Mouse (Mus musculus) lung, adult 18-20 months (tissue): ENCODE measurements around the gene Gen1.

Experiments used
- DNase-seq, 2 experiments: peaks; one replicate each; pipeline ENCODE4 v3.0.0; 2022; ENCODE audit warnings: mixed read lengths in 2 of 2

The Gen1 gene

GRCm38 (mm10) chr12:11265382-11266281 is at the start of gene Gen1, which contains the start of gene Smc6:
TSS of gene Gen1 (minus strand) at chr12:11265801.
TSS of gene Smc6 (plus strand) at chr12:11265886.
- peak; percentile 96 to 97 for DNase-seq

- no peak for DNase-seq
These were observed 48.2 kb upstream of the Gen1 start for GRCm38 (mm10) chr12:11313840-11314239.

GRCm38 (mm10) chr12:11311106-11311505 is 45.5 kb upstream of the Gen1 start:
- DNase-seq = no peak

- no peak for DNase-seq
These were observed 41.4 kb upstream of the Gen1 start for GRCm38 (mm10) chr12:11306753-11307645.

GRCm38 (mm10) chr12:11300858-11301257 is 35.3 kb upstream of the Gen1 start:
- DNase-seq = no peak

- DNase-seq = no peak
These were observed 20.8 kb upstream of the Gen1 start for GRCm38 (mm10) chr12:11286382-11286781.

- no peak for DNase-seq
These were observed 16.0 kb upstream of the Gen1 start for GRCm38 (mm10) chr12:11281584-11281983.

GRCm38 (mm10) chr12:11279886-11280285 is 14.3 kb upstream of the Gen1 start:
- DNase-seq = no peak

GRCm38 (mm10) chr12:11277207-11277606 is 11.6 kb upstream of the Gen1 start:
- DNase-seq = no peak

- no peak for DNase-seq
These were observed 11.0 kb upstream of the Gen1 start for GRCm38 (mm10) chr12:11276632-11277031.

- no peak for DNase-seq
These were observed 7.6 kb upstream of the Gen1 start for GRCm38 (mm10) chr12:11273185-11273584.

- no peak for DNase-seq
These were observed 7.0 kb upstream of the Gen1 start for GRCm38 (mm10) chr12:11272568-11272967.

GRCm38 (mm10) chr12:11267030-11267429 is 1.4 kb upstream of the Gen1 start:
- DNase-seq = no peak

GRCm38 (mm10) chr12:11266282-11266985 is 833 bp upstream of the Gen1 start:
- DNase-seq = peak in 1 of 2 experiments; percentile 35

GRCm38 (mm10) chr12:11264895-11265294 is 706 bp downstream of the Gen1 start:
- no peak for DNase-seq

GRCm38 (mm10) chr12:11250322-11250721 is 15.3 kb downstream of the Gen1 start:
- DNase-seq = no peak

GRCm38 (mm10) chr12:11247460-11247859 is 18.1 kb downstream of the Gen1 start:
- no peak for DNase-seq

GRCm38 (mm10) chr12:11235996-11236395 is 29.6 kb downstream of the Gen1 start:
- DNase-seq = no peak

- DNase-seq = no peak
These were observed 35.3 kb downstream of the Gen1 start for GRCm38 (mm10) chr12:11230267-11230666.

GRCm38 (mm10) chr12:11226529-11227268 is 38.9 kb downstream of the Gen1 start:
- no peak for DNase-seq

GRCm38 (mm10) chr12:11226123-11226522 is 39.5 kb downstream of the Gen1 start:
- DNase-seq = no peak

GRCm38 (mm10) chr12:11224722-11225121 is 40.9 kb downstream of the Gen1 start:
- DNase-seq = no peak
